Mouse (Mus musculus): ENCODE data around the gene Sigirr.

Sigirr gene

GRCm38 (mm10) chr7:141059929-141060328 lies 40.4 kb downstream of the Sigirr start:
- peak; percentile 37 for DNase-seq

GRCm38 (mm10) chr7:141058601-141059341 lies 41.6 kb downstream of the Sigirr start:
- DNase-seq = no peak

GRCm38 (mm10) chr7:141057541-141057940 lies 42.8 kb downstream of the Sigirr start:
- DNase-seq = no peak

GRCm38 (mm10) chr7:141056976-141057375 lies 43.4 kb downstream of the Sigirr start:
- no peak for DNase-seq

GRCm38 (mm10) chr7:141055785-141056184 lies 44.6 kb downstream of the Sigirr start:
- DNase-seq = no peak

- DNase-seq = no peak
Measured at GRCm38 (mm10) chr7:141052421-141052820, 48.0 kb downstream of the Sigirr start.

GRCm38 (mm10) chr7:141052016-141052415 lies 48.4 kb downstream of the Sigirr start:
- no peak for DNase-seq

- no peak for DNase-seq
Measured at GRCm38 (mm10) chr7:141051060-141051685, 49.2 kb downstream of the Sigirr start.

GRCm38 (mm10) chr7:141049326-141049725 lies 51.0 kb downstream of the Sigirr start:
- no peak for DNase-seq

- DNase-seq = peak; percentile 92
Measured at GRCm38 (mm10) chr7:141048226-141049218, 51.9 kb downstream of the Sigirr start.

GRCm38 (mm10) chr7:141047581-141048225 lies 52.7 kb downstream of the Sigirr start:
- DNase-seq = peak; percentile 59

GRCm38 (mm10) chr7:141046931-141047580 lies 53.3 kb downstream of the Sigirr start:
- peak; percentile 53 for DNase-seq

GRCm38 (mm10) chr7:141042539-141042938 lies 57.8 kb downstream of the Sigirr start:
- DNase-seq = peak; percentile 55

- DNase-seq = peak; percentile 49
Measured at GRCm38 (mm10) chr7:141041661-141042060, 58.7 kb downstream of the Sigirr start.

Measured in liver (tissue).